Mouse (Mus musculus): Measurements from ENCODE around the gene B3glct. TPM values are rescaled to one million over a fixed set of nuclear protein-coding genes. Genes with fewer than 3 reads are reported as not detected.

B3glct gene
- polyA plus RNA-seq, 1 experiment from 2014 or later, result 18.5 TPM

GRCm38 (mm10) chr5:149767116-149767515 lies 89.1 kb downstream of the B3glct start:
- no peak for ATAC-seq
- H3K27me3 ChIP-seq (ENCODE audit: control insufficient read depth, insufficient read depth, low read depth, low read length), result no peaks in the 10 kb centered on the region
- WGBS, result 85% methylated on average over 8 of the region's 8 CpGs
- no peak overlapping the region for H3K27ac ChIP-seq (ENCODE audit: low read length)
- no peaks in the 10 kb centered on the region for H3K9me3 ChIP-seq (replicated peaks; ENCODE audit: control insufficient read depth, low read length, poor library complexity, severe bottlenecking)
- no peaks in the 10 kb centered on the region for H3K4me1 ChIP-seq (ENCODE audit: control insufficient read depth, insufficient read depth, low read length)
- H3K9ac ChIP-seq (ENCODE audit: low read depth, low read length), result no peak overlapping the region
- no peaks in the 10 kb centered on the region for H3K36me3 ChIP-seq (ENCODE audit: control insufficient read depth, insufficient read depth, low read length)
- no peak overlapping the region for H3K4me2 ChIP-seq (ENCODE audit: low read length)
- H3K4me3 ChIP-seq (ENCODE audit: low read depth, low read length), result no peak overlapping the region

DNA sequence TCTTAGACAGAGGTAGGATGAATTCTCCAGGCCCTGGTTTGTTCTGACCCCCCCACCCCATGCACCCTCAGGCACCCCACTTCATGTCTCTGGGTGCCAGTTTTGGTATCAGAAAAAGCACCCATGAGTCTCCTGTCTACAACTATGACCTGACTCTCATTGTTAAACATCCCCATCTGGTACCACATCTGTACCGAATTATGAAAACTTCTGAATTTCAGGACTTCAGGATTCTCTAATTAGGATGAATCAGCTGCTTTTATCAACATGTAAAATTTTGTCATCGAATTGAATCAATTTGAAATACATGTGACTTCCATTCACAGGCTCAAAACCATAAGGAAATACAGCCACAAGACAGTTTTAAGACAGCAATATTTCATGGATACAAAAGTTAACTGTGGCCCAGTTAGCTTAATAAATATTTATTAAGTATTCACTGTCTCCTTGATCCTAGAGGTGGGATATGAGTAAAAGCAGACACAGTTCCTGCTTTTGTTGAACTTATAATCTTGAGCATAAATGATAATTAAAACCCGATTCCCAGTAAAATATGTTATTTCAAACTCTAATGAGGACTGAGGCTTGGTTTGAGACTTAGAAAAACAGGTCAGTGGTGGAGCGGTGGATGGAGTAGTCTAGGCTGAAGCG lies 89.7 kb downstream of the B3glct start:
- H3K27me3 ChIP-seq (ENCODE audit: control insufficient read depth, insufficient read depth, low read depth, low read length), result no peaks in the 10 kb centered on the region
- H3K9ac ChIP-seq (ENCODE audit: low read depth, low read length), result no peak overlapping the region
- no peaks in the 10 kb centered on the region for H3K4me1 ChIP-seq (ENCODE audit: control insufficient read depth, insufficient read depth, low read length)
- no peak overlapping the region for H3K4me3 ChIP-seq (ENCODE audit: low read depth, low read length)
- no peak for ATAC-seq
- no peak overlapping the region for H3K27ac ChIP-seq (ENCODE audit: low read length)
- no peaks in the 10 kb centered on the region for H3K36me3 ChIP-seq (ENCODE audit: control insufficient read depth, insufficient read depth, low read length)
- H3K9me3 ChIP-seq (replicated peaks; ENCODE audit: control insufficient read depth, low read length, poor library complexity, severe bottlenecking), result no peaks in the 10 kb centered on the region
- 94% methylated on average over 5 of the region's 5 CpGs for WGBS
- H3K4me2 ChIP-seq (ENCODE audit: low read length), result no peak overlapping the region

DNA sequence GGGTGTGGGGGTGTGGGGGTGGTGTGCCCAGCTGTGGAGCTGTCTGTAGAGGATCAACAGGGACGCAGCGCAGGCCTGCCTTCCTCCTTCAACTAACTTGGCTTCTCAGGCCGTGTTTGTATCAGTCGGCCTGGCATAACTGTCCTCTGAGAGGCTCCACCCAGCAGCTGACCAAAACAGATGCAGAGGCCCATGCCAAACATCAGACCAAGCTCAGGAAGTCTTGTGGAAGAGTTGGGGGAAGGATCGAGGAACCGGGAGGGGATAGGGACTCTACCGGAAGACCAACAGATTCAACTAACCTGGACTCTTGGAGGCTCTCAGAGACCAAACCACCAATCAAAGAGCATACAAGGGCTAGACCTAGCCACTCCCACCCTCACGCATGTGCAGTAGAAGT lies 91.6 kb downstream of the B3glct start:
- ATAC-seq, result no peak
- H3K36me3 ChIP-seq (ENCODE audit: control insufficient read depth, insufficient read depth, low read length), result no peaks in the 10 kb centered on the region
- 95% methylated on average over 8 of the region's 8 CpGs for WGBS

DNA sequence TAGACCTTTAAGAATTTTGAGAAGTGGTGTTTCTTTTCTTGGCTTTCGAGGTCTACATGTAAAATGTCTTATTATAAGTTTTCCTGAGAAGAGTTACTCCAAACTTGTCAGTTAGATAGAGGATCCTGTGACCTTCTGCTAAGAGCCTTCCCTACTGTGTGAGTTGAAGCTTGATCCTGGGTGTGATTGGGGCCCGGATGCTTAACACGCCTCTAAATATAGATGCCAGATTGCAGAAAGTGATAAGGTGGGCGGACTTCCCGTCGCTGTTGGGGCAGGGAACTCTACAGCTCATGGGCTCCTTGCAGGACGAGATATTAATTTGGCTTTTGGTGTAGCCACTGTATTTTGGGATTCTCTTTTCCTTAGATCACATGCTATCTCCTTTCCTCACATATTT lies 98.0 kb downstream of the B3glct start:
- H3K27ac ChIP-seq (ENCODE audit: low read length), result no peak overlapping the region
- no peak overlapping the region for H3K9ac ChIP-seq (ENCODE audit: low read depth, low read length)
- 90% methylated on average over 7 of the region's 7 CpGs for WGBS
- H3K4me1 ChIP-seq (ENCODE audit: control insufficient read depth, insufficient read depth, low read length), result no peaks in the 10 kb centered on the region
- no peaks in the 10 kb centered on the region for H3K9me3 ChIP-seq (replicated peaks; ENCODE audit: control insufficient read depth, low read length, poor library complexity, severe bottlenecking)
- no peak overlapping the region for H3K4me3 ChIP-seq (ENCODE audit: low read depth, low read length)
- H3K4me2 ChIP-seq (ENCODE audit: low read length), result no peak overlapping the region
- no peaks in the 10 kb centered on the region for H3K36me3 ChIP-seq (ENCODE audit: control insufficient read depth, insufficient read depth, low read length)
- no peaks in the 10 kb centered on the region for H3K27me3 ChIP-seq (ENCODE audit: control insufficient read depth, insufficient read depth, low read depth, low read length)
- no peak for ATAC-seq

More for the DNA sequence above, 91.6 kb downstream of the B3glct start:
- Histone ChIP-seq H3K9ac (ENCODE audit: low read depth, low read length) (no peak overlapping the region), H3K4me1 (ENCODE audit: control insufficient read depth, insufficient read depth, low read length) (no peaks in the 10 kb centered on the region), H3K27me3 (ENCODE audit: control insufficient read depth, insufficient read depth, low read depth, low read length) (no peaks in the 10 kb centered on the region), H3K4me2 (ENCODE audit: low read length) (no peak overlapping the region), H3K9me3 (replicated peaks; ENCODE audit: control insufficient read depth, low read length, poor library complexity, severe bottlenecking) (no peaks in the 10 kb centered on the region), H3K4me3 (ENCODE audit: low read depth, low read length) (no peak overlapping the region), H3K27ac (ENCODE audit: low read length) (no peak overlapping the region)

DNA sequence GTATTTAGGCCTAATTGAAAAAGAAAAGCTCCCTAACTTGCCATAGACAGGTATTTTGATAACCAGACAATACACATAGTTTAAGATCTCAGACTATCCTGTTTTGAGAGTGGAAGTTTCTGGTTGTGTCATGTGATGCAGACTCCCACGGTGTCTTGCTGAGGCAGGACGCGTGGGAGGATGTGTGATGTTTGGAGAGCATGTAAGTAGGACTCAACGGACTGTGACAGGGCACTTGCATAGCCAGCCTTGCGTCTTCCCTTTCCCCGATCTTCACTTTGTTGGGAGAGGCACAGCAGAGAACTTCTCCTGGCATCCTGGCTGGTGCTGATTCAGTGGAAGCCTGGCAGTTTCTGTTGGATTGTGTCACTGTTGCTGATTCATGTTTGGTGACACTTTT lies 101.7 kb downstream of the B3glct start:
- H3K4me3 ChIP-seq (ENCODE audit: low read depth, low read length), result no peak overlapping the region

DNA sequence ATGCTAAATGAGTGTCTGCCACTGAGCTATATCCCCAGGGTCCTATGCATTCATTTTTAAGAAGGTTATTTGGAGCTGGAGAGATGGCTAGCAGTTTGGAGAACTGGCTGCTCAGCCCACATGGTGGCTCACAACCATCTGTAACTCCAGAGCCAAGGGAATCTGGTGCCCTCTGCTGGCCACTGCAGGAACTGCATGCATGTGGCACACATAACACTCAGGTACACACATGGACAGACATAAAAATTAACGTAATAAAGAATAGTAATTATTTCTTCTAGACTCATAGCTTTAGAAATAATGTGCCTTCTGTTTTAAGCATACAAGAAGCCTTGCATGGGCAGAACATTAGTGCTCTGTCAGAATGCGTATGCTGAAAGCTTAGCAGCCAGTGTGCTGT lies 102.4 kb downstream of the B3glct start:
- no peak overlapping the region for H3K4me2 ChIP-seq (ENCODE audit: low read length)
- no peak overlapping the region for H3K4me3 ChIP-seq (ENCODE audit: low read depth, low read length)
- no peak for ATAC-seq
- no peaks in the 10 kb centered on the region for H3K36me3 ChIP-seq (ENCODE audit: control insufficient read depth, insufficient read depth, low read length)
- no peak overlapping the region for H3K9ac ChIP-seq (ENCODE audit: low read depth, low read length)
- H3K4me1 ChIP-seq (ENCODE audit: control insufficient read depth, insufficient read depth, low read length), result no peaks in the 10 kb centered on the region
- no peak overlapping the region for H3K27ac ChIP-seq (ENCODE audit: low read length)
- no peaks in the 10 kb centered on the region for H3K27me3 ChIP-seq (ENCODE audit: control insufficient read depth, insufficient read depth, low read depth, low read length)
- H3K9me3 ChIP-seq (replicated peaks; ENCODE audit: control insufficient read depth, low read length, poor library complexity, severe bottlenecking), result no peaks in the 10 kb centered on the region
- WGBS, result 95% methylated on average over 2 of the region's 2 CpGs

More for the DNA sequence above, 101.7 kb downstream of the B3glct start:
- no peaks in the 10 kb centered on the region for H3K27me3 ChIP-seq (ENCODE audit: control insufficient read depth, insufficient read depth, low read depth, low read length)
- no peaks in the 10 kb centered on the region for H3K9me3 ChIP-seq (replicated peaks; ENCODE audit: control insufficient read depth, low read length, poor library complexity, severe bottlenecking)
- H3K27ac ChIP-seq (ENCODE audit: low read length), result no peak overlapping the region
- WGBS, result 92% methylated on average over 6 of the region's 6 CpGs
- H3K9ac ChIP-seq (ENCODE audit: low read depth, low read length), result no peak overlapping the region
- no peaks in the 10 kb centered on the region for H3K4me1 ChIP-seq (ENCODE audit: control insufficient read depth, insufficient read depth, low read length)
- no peaks in the 10 kb centered on the region for H3K36me3 ChIP-seq (ENCODE audit: control insufficient read depth, insufficient read depth, low read length)
- no peak for ATAC-seq
- H3K4me2 ChIP-seq (ENCODE audit: low read length), result no peak overlapping the region

DNA sequence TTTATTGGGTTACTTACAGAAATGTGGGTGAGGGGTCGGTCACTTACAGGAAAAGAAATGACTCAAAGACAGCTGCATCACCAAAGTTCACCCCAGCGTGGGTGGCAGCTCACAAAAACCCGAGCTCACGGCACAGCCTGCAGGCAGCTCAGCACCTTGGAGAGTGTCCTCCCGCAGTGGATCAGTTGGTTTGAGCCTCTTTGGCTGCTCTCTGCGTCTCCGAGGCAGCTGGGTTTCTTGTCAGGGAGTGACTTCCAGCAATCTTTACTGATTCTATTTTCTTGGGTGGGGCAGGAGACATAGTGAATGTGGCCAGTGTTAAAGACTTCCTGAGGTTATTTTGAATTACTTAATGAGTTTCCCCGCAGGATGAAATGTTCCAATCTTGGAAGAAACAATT lies 112.1 kb downstream of the B3glct start:
- no peak overlapping the region for H3K27ac ChIP-seq (ENCODE audit: low read length)
- H3K9me3 ChIP-seq (replicated peaks; ENCODE audit: control insufficient read depth, low read length, poor library complexity, severe bottlenecking), result no peaks in the 10 kb centered on the region
- H3K4me2 ChIP-seq (ENCODE audit: low read length), result no peak overlapping the region
- no peaks in the 10 kb centered on the region for H3K36me3 ChIP-seq (ENCODE audit: control insufficient read depth, insufficient read depth, low read length)
- H3K9ac ChIP-seq (ENCODE audit: low read depth, low read length), result no peak overlapping the region
- ATAC-seq, result no peak
- no peaks in the 10 kb centered on the region for H3K27me3 ChIP-seq (ENCODE audit: control insufficient read depth, insufficient read depth, low read depth, low read length)
- H3K4me3 ChIP-seq (ENCODE audit: low read depth, low read length), result no peak overlapping the region
- 25% methylated on average over 8 of the region's 8 CpGs for WGBS
- no peaks in the 10 kb centered on the region for H3K4me1 ChIP-seq (ENCODE audit: control insufficient read depth, insufficient read depth, low read length)

GRCm38 (mm10) chr5:149810071-149810470 lies 132.0 kb downstream of the B3glct start:
- Histone ChIP-seq H3K27ac (ENCODE audit: low read length) (no peak overlapping the region), H3K9ac (ENCODE audit: low read depth, low read length) (no peak overlapping the region), H3K9me3 (replicated peaks; ENCODE audit: control insufficient read depth, low read length, poor library complexity, severe bottlenecking) (no peaks in the 10 kb centered on the region), H3K27me3 (ENCODE audit: control insufficient read depth, insufficient read depth, low read depth, low read length) (no peaks in the 10 kb centered on the region), H3K36me3 (ENCODE audit: control insufficient read depth, insufficient read depth, low read length) (no peaks in the 10 kb centered on the region), H3K4me2 (ENCODE audit: low read length) (no peak overlapping the region), H3K4me3 (ENCODE audit: low read depth, low read length) (no peak overlapping the region), H3K4me1 (ENCODE audit: control insufficient read depth, insufficient read depth, low read length) (no peaks in the 10 kb centered on the region)
- no peak for ATAC-seq
- 74% methylated on average over 2 of the region's 2 CpGs for WGBS

DNA sequence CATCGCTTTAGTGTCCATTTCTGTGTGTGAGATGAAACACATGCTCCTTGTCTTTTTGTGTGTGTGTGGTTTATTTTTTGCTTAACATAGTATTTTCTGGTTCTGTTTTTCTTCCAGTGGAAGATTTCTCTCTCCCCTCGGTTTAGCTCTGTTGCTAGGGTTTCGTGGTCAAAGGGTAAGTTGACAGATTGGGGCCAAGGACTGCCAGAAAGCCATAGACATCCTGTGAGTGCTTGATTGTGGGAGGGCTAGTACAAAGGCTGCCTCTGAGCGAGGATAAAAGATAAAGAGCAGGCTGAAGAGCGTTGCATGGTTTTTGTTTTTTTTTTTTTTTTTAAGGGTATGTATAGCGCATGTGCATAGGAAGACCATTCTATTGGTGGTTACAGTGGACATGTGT lies 133.8 kb downstream of the B3glct start:
- Histone ChIP-seq H3K9me3 (replicated peaks; ENCODE audit: control insufficient read depth, low read length, poor library complexity, severe bottlenecking) (no peaks in the 10 kb centered on the region), H3K27ac (ENCODE audit: low read length) (no peak overlapping the region), H3K36me3 (ENCODE audit: control insufficient read depth, insufficient read depth, low read length) (no peaks in the 10 kb centered on the region), H3K4me2 (ENCODE audit: low read length) (no peak overlapping the region), H3K4me1 (ENCODE audit: control insufficient read depth, insufficient read depth, low read length) (no peaks in the 10 kb centered on the region), H3K9ac (ENCODE audit: low read depth, low read length) (no peak overlapping the region), H3K27me3 (ENCODE audit: control insufficient read depth, insufficient read depth, low read depth, low read length) (no peaks in the 10 kb centered on the region), H3K4me3 (ENCODE audit: low read depth, low read length) (no peak overlapping the region)
- whole genome bisulfite sequencing, result 44% methylated on average over 6 of the region's 6 CpGs
- no peak for ATAC-seq
